ENCODE assay signal across 32 mouse cellular contexts in the genomic region with DNA sequence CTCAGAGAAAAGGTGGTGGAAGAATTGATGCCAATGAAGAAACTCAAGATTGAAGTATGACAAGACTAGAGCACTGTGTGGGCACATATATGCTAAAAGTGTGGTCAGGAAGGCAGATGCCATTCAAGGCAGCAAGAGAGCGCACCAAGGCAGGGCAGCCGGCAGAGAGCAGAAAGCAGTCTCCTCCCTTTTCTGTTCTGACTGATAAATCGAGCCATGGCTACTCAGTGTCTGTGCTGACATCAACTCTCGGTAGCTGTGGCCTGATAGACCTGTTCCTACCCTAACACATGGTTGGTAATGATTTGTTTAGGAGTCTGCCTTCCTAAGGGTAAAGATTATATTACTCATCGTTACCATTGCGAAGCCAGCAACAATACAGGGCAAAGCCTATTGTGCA. TPM values are rescaled to one million over a fixed set of nuclear protein-coding genes. Genes with fewer than 3 reads are reported as not detected.
DNase-seq lines count a peak whose midpoint lies in the region; ATAC-seq and TF ChIP-seq lines count a peak whose summit lies in the region.
"Had no signal": no experiment of that assay in that cellular context is flagged by ENCODE, and none has a peak within 500 bp of the region (broad histone marks: within the 10 kb centered on the region; RNA-seq: fewer than 3 reads in every experiment).

No protein-coding gene starts in this region.

- intact Hi-C loops in heart, postnatal 36 days (cut with DNase I) = no loop called here

- H3K9me3 ChIP-seq in liver, embryonic 11.5 days (ENCODE audit: control insufficient read depth, low read length) = no peaks in the 10 kb centered on the region
- no peaks in the 10 kb centered on the region for H3K9me3 ChIP-seq in liver, postnatal 0 days (ENCODE audit: low read length)
- H3K9me3 ChIP-seq: embryonic facial prominence, embryonic 10.5 days; heart, embryonic 13.5 days; limb, embryonic 12.5 days; midbrain, embryonic 13.5 days had no signal

- H3K9ac ChIP-seq in liver, embryonic 11.5 days (ENCODE audit: low read depth, low read length) = no peak overlapping the region
- no peak overlapping the region for H3K9ac ChIP-seq in liver, postnatal 0 days (replicated peaks)
- H3K9ac ChIP-seq: heart, embryonic 13.5 days; hindbrain, embryonic 14.5 days; limb, embryonic 12.5 days; midbrain, embryonic 13.5 days had no signal

- 59% methylated on average over 6 of the region's 6 CpGs for WGBS in liver, embryonic 11.5 days
- WGBS in liver, postnatal 0 days (ENCODE audit: insufficient replicate concordance) = 60% methylated on average over 6 of the region's 6 CpGs

- H3K4me1 ChIP-seq in liver, embryonic 11.5 days (replicated peaks; ENCODE audit: control insufficient read depth, insufficient read depth, low read length) = no peaks in the 10 kb centered on the region
- H3K4me1 ChIP-seq in liver, postnatal 0 days (ENCODE audit: insufficient read depth) = 0 out of 2 replicates have a peak, but pooled peaks cover 6% of the 10 kb centered on the region
- H3K4me1 ChIP-seq: embryonic facial prominence, embryonic 10.5 days; limb, embryonic 12.5 days; midbrain, embryonic 13.5 days had no signal

- H3K4me2 ChIP-seq in liver, embryonic 11.5 days = no peak overlapping the region
- no peak overlapping the region for H3K4me2 ChIP-seq in liver, postnatal 0 days (ENCODE audit: low read depth, low read length)
- H3K4me2 ChIP-seq: heart, embryonic 13.5 days; hindbrain, embryonic 14.5 days; limb, embryonic 12.5 days; midbrain, embryonic 13.5 days had no signal

- no peak overlapping the region for H3K4me3 ChIP-seq in liver, embryonic 11.5 days (ENCODE audit: low read depth, low read length)
- H3K4me3 ChIP-seq in liver, postnatal 0 days (ENCODE audit: low read depth, low read length) = no peak overlapping the region
- H3K4me3 ChIP-seq: embryonic facial prominence, embryonic 10.5 days; heart, embryonic 13.5 days; layer of hippocampus, adult 2 months; limb, embryonic 12.5 days; midbrain, embryonic 13.5 days had no signal

- H3K27ac ChIP-seq in liver, embryonic 11.5 days (ENCODE audit: low read depth, low read length) = no peak overlapping the region
- no peak overlapping the region for H3K27ac ChIP-seq in liver, postnatal 0 days (ENCODE audit: low read depth)
- H3K27ac ChIP-seq: embryonic facial prominence, embryonic 10.5 days; heart, embryonic 13.5 days; hindbrain, embryonic 14.5 days; layer of hippocampus, adult 2 months; limb, embryonic 12.5 days; midbrain, embryonic 13.5 days had no signal

- TF ChIP-seq CTCF in liver, postnatal 0 days (IDR thresholded peaks at IDR 0.05; ENCODE audit: low read depth) = peak; percentile 32; the same call in 1 of the 2 replicates

- TF ChIP-seq EP300 in liver, postnatal 0 days (IDR thresholded peaks at IDR 0.05; ENCODE audit: low read depth) = no peak

- peak; percentile 81 for ATAC-seq in liver, embryonic 11.5 days (replicated peaks; ENCODE audit: low FRiP score)
- ATAC-seq in liver, postnatal 0 days = peak; percentile 90
- ATAC-seq: forebrain, embryonic 14.5 days; inflammation-experienced regulatory T-cells, adult 6 months; midbrain, embryonic 13.5 days had no signal

- H3K36me3 ChIP-seq in liver, embryonic 11.5 days (ENCODE audit: control insufficient read depth, insufficient read depth, low read length) = no peaks in the 10 kb centered on the region
- no peaks in the 10 kb centered on the region for H3K36me3 ChIP-seq in liver, postnatal 0 days (replicated peaks; ENCODE audit: insufficient read depth, low read length)
- H3K36me3 ChIP-seq: embryonic facial prominence, embryonic 10.5 days; heart, embryonic 13.5 days; limb, embryonic 12.5 days; midbrain, embryonic 13.5 days had no signal

- peak; percentile 40 for DNase-seq in spleen, adult 12 weeks (ENCODE audit: low spot score)
- DNase-seq in spleen, adult 18-20 months = no peak
- no peak for DNase-seq in liver, embryonic 11.5 days (ENCODE audit: low spot score)
- no peak for DNase-seq in liver, postnatal 0 days
- DNase-seq in testis, postnatal 10 days (ENCODE audit: low spot score) = no peak
- DNase-seq in heart, postnatal 36 days = no peak
- no peak for DNase-seq in ovary, adult 18-20 months (ENCODE audit: low spot score)
- no peak for DNase-seq in natural killer cell, adult 2 months (ENCODE audit: low spot score in 2 of 2)
- DNase-seq: adrenal gland, postnatal 14 days; cerebellum, adult 9-10 months; gastrocnemius, postnatal 10 days; heart, postnatal 14 days; kidney, adult 18-20 months; kidney, postnatal 25 days; layer of hippocampus, postnatal 36 days; lung, adult 2 months; lung, postnatal 14 days; right cerebral cortex, postnatal 25 days; thymus, postnatal 14 days had no signal

- H3K27me3 ChIP-seq in liver, embryonic 11.5 days (replicated peaks; ENCODE audit: control insufficient read depth, insufficient read depth, low read length) = no peaks in the 10 kb centered on the region
- no peaks in the 10 kb centered on the region for H3K27me3 ChIP-seq in liver, postnatal 0 days (ENCODE audit: insufficient read depth, low read length)
- H3K27me3 ChIP-seq: limb, embryonic 12.5 days; midbrain, embryonic 13.5 days had no signal

RNA-seq across cellular contexts. Expression of a gene that starts 19.0 kb away (rescaled TPM):
- polyA plus RNA-seq in liver, embryonic 11.5 days (2014; fragmentation: Nextera tagmentation; extraction: Ambion mirVana) = 61.3 and 70.2 TPM in 2 replicates
- 49.1 and 54.9 TPM in 2 replicates for polyA plus RNA-seq in liver, postnatal 0 days (2015; fragmentation: Nextera tagmentation; extraction: Ambion mirVana)
- total RNA-seq in heart, postnatal 36 days (2021) = under 1 TPM; 0.11 to 0.46 TPM
- total RNA-seq: layer of hippocampus, adult 2 months; layer of hippocampus, postnatal 36 days; left cerebral cortex, postnatal 10 days had no signal
- polyA plus RNA-seq: cortical plate, adult 2 months had no signal

RNA-seq across cellular contexts. Expression of a gene that starts 29.7 kb away (rescaled TPM):
- 0.16 and 0.38 TPM in 2 replicates for polyA plus RNA-seq in liver, embryonic 11.5 days (2014; fragmentation: Nextera tagmentation; extraction: Ambion mirVana)
- polyA plus RNA-seq in liver, postnatal 0 days (2015; fragmentation: Nextera tagmentation; extraction: Ambion mirVana) = not detected in 2 replicates
- total RNA-seq in heart, postnatal 36 days (2021) = not detected
- total RNA-seq: adrenal gland, postnatal 14 days; gastrocnemius, postnatal 10 days; heart, postnatal 14 days; layer of hippocampus, adult 2 months; layer of hippocampus, postnatal 36 days; left cerebral cortex, postnatal 10 days; megakaryocyte, adult 5-6 weeks; monocyte, adult 5-6 weeks had no signal
- polyA plus RNA-seq: embryonic facial prominence, embryonic 10.5 days; forebrain, embryonic 14.5 days; inflammation-experienced regulatory T-cells, adult 6 months; limb, embryonic 12.5 days; midbrain, embryonic 13.5 days had no signal

RNA-seq across cellular contexts. Expression of a gene that starts 47.7 kb away (rescaled TPM):
- polyA plus RNA-seq in liver, embryonic 11.5 days (2014; fragmentation: Nextera tagmentation; extraction: Ambion mirVana) = 42.6 and 45.0 TPM in 2 replicates
- 36.0 and 37.4 TPM in 2 replicates for polyA plus RNA-seq in liver, postnatal 0 days (2015; fragmentation: Nextera tagmentation; extraction: Ambion mirVana)
- total RNA-seq in heart, postnatal 36 days (2021) = 10 to 100 TPM; 29.9 to 33.8 TPM

RNA-seq across cellular contexts. Expression of a gene that starts 53.7 kb away (rescaled TPM):
- polyA plus RNA-seq in liver, embryonic 11.5 days (2014; fragmentation: Nextera tagmentation; extraction: Ambion mirVana) = not detected in 2 replicates
- polyA plus RNA-seq in liver, postnatal 0 days (2015; fragmentation: Nextera tagmentation; extraction: Ambion mirVana) = not detected in 2 replicates
- total RNA-seq in heart, postnatal 36 days (2021) = not detected
- total RNA-seq: adrenal gland, postnatal 14 days; gastrocnemius, postnatal 10 days; heart, postnatal 14 days; left cerebral cortex, postnatal 10 days; megakaryocyte, adult 5-6 weeks; monocyte, adult 5-6 weeks had no signal
- polyA plus RNA-seq: embryonic facial prominence, embryonic 10.5 days; forebrain, embryonic 14.5 days; heart, embryonic 13.5 days; hindbrain, embryonic 14.5 days; inflammation-experienced regulatory T-cells, adult 6 months; limb, embryonic 12.5 days; lung, adult 2 months; midbrain, embryonic 13.5 days; neural tube, embryonic 11.5 days had no signal
